Mouse (Mus musculus) bone marrow macrophage, adult 2 months (primary cell): ENCODE results near the gene Rftn1. TPM values are rescaled to one million over a fixed set of nuclear protein-coding genes. Genes with fewer than 3 reads are reported as not detected.

Experiments used
- H3K27ac ChIP-seq: 2 replicates; pipeline ENCODE4 v1.5.1; 2012; ENCODE audit warnings: low read depth, low read length; ENCODE audit not compliant: insufficient read depth
- H3K4me1 ChIP-seq: 2 replicates; pipeline ENCODE4 v1.6.1; 2012; ENCODE audit warnings: low read length; ENCODE audit not compliant: control insufficient read depth, insufficient read depth
- H3K4me3 ChIP-seq: 2 replicates; pipeline ENCODE4 v1.5.1; 2012; ENCODE audit warnings: mild to moderate bottlenecking, low read length, moderate library complexity; ENCODE audit not compliant: insufficient read depth
- CTCF ChIP-seq: IDR thresholded peaks from 2 replicates; pipeline ENCODE4 v1.5.1; 2012; ENCODE audit warnings: low read depth, mild to moderate bottlenecking, low read length, moderate library complexity
- POLR2A ChIP-seq: IDR thresholded peaks from 2 replicates; pipeline ENCODE4 v1.6.1; 2012; ENCODE audit warnings: mild to moderate bottlenecking, low read depth, low read length, borderline replicate concordance
- polyA plus RNA-seq: library from polyadenylated mRNA; stranded (reverse); fragments of >200 nt; gene quantifications from 2 replicates; pipeline ENCODE4 v1.2.4, GENCODE M21; 2012; ENCODE audit not compliant: missing spikeins, insufficient read depth, insufficient read length

Rftn1 gene
- polyA plus RNA-seq, 1 experiment = 76.5 TPM

DNA sequence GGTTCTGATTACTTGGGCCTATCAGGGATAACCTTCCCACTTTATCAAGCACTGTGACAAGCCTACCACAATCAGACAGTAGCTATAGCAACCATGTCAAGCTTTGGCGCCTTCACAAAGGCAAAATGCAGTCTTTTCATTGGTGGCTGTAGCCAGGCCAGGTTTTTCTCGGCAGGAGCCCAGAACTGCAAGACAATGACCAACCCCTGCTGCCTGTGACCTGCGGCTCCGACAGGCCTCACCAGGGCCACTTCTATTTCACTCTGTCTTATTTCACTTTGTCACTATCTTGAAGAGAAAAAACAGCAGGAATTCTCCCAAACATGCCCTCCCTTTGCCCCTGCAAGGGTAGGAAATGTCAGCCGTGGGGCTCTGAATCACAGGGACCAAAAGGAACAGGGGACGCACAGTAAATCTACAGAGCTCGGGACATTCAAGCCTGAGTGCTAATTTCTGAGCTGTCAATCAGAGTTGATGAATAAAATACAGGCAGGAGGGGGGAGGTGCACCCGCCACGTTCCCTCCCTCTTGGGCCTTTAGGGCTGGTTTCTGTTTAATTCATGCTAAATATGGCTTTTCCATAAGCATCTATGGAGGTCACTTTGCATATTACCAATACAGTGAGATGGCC lies 183.6 kb downstream of the Rftn1 start:
- TF ChIP-seq CTCF (no peak), POLR2A (no peak)

GRCm38 (mm10) chr17:50006338-50006720 lies 184.1 kb downstream of the Rftn1 start:
- no peak for TF ChIP-seq POLR2A
- TF ChIP-seq CTCF = no peak
- H3K27ac ChIP-seq = no peak overlapping the region

More for the DNA sequence above, 183.6 kb downstream of the Rftn1 start:
- H3K27ac ChIP-seq = no peak overlapping the region
- no peak overlapping the region for H3K4me3 ChIP-seq
- no peaks in the 10 kb centered on the region for H3K4me1 ChIP-seq

DNA sequence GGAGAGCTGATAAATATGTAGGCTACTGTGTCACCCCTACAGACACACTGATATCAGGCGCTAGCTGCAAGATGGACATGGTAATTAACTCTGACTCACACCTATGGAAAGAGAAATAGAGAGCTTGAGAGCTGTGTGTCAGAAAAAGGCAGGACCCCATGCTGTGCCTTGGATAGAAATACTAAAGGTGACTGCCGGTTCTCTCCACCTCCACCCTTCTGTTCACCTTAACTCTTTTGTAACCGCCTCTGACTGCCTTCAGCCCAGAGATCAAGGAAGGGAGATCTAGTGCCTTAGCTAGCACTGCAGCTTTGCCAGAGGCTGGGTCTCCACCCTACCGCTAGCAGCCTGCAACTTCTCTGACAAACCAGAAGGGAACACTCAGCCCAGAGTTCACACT lies 187.3 kb downstream of the Rftn1 start:
- no peak overlapping the region for H3K27ac ChIP-seq
- H3K4me3 ChIP-seq = no peak overlapping the region
- no peak for TF ChIP-seq CTCF
- no peaks in the 10 kb centered on the region for H3K4me1 ChIP-seq

More at GRCm38 (mm10) chr17:50006338-50006720, 184.1 kb downstream of the Rftn1 start:
- Histone ChIP-seq H3K4me3 (no peak overlapping the region), H3K4me1 (no peaks in the 10 kb centered on the region)

DNA sequence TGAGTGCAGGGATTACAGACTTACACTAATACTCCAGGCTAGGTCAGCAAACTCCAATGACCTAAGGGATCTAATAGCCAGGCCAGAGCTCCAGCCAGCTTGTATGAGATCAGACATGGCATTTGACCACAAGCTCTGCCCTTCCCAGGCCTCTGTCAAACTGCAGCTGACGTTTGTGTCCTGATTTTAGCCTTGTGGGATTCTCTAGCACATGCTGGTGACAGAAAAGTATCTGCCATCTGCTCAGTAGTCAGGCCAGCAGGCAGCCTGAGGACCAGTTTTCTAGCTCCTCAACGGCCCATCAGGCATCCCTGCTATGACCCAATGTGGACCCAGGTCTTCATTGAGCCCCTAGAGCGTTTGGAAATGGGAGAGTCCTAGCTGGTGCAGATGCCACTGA lies 188.3 kb downstream of the Rftn1 start:
- no peak for TF ChIP-seq CTCF
- no peak for TF ChIP-seq POLR2A
- Histone ChIP-seq H3K4me3 (no peak overlapping the region), H3K27ac (no peak overlapping the region), H3K4me1 (no peaks in the 10 kb centered on the region)

- Histone ChIP-seq H3K4me1 (no peaks in the 10 kb centered on the region), H3K27ac (no peak overlapping the region), H3K4me3 (no peak overlapping the region)
- TF ChIP-seq POLR2A (no peak), CTCF (no peak)
These were observed 188.7 kb downstream of the Rftn1 start for GRCm38 (mm10) chr17:50001754-50002153.

GRCm38 (mm10) chr17:50000580-50000979 lies 189.9 kb downstream of the Rftn1 start:
- H3K27ac ChIP-seq = no peak overlapping the region
- TF ChIP-seq CTCF (no peak), POLR2A (no peak)
- H3K4me3 ChIP-seq = no peak overlapping the region
- H3K4me1 ChIP-seq = peaks cover 8% of the 10 kb centered on the region

DNA sequence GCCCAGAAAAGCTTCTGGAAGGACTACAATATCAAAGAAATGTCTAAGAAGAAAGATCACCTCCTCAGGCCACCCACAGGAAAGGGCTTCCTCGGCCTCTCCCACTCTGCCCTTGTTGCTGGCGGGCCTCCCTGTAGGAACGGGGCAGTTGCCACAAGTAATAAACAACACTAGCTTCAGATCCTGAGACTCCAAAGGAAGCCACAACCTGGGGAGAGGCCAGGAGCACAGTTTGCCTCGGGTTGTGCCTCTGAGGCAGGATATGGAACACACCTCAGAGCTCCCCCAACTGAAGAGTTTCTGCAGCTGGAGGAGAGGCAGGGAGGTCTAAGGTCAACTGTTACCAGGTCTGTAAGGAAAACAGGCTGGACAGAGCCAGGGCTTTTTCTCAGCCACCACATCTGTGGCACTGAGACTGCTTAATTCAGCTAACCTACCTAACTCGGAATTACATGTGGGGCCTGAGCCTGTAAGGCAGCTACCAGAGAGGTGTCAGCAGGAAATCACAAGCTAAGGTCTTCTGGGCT lies 193.8 kb downstream of the Rftn1 start:
- peaks cover 11% of the 10 kb centered on the region for H3K4me1 ChIP-seq
- TF ChIP-seq POLR2A (no peak), CTCF (no peak)
- no peak overlapping the region for H3K4me3 ChIP-seq
- no peak overlapping the region for H3K27ac ChIP-seq

DNA sequence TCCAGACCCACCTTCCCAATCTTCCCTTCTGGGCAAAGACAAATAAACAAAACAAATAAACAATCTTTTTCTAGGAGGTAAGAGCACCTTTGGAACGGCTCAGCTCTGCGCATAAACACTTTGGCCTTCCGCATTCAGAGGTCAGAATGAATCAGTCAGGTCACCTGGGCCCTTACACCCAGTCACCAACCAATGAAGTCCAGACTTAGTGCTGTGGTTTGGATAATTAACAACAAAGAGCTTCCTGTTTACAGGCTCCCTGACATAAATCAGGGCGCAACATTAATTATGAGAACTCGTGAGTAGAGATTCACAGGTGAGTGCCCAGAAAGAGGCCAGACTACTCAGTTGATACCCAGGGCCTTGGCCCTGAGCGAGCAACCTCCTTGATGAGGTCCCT lies 194.4 kb downstream of the Rftn1 start:
- no peak overlapping the region for H3K27ac ChIP-seq
- H3K4me3 ChIP-seq = no peak overlapping the region
- no peak for TF ChIP-seq POLR2A
- TF ChIP-seq CTCF = no peak
- H3K4me1 ChIP-seq = peaks cover 11% of the 10 kb centered on the region

GRCm38 (mm10) chr17:49995226-49995625 lies 195.2 kb downstream of the Rftn1 start:
- Histone ChIP-seq H3K4me1 (peaks cover 11% of the 10 kb centered on the region), H3K4me3 (no peak overlapping the region), H3K27ac (peak overlapping the region; percentile 4; the same call in 1 of the 2 replicates)
- TF ChIP-seq POLR2A = no peak
- no peak for TF ChIP-seq CTCF

- Histone ChIP-seq H3K4me3 (no peak overlapping the region), H3K4me1 (peaks cover 11% of the 10 kb centered on the region), H3K27ac (no peak overlapping the region)
- no peak for TF ChIP-seq POLR2A
- TF ChIP-seq CTCF = no peak
These were observed 196.8 kb downstream of the Rftn1 start for GRCm38 (mm10) chr17:49993631-49994030.
